Mouse (Mus musculus): ENCODE measurements around the gene Lbx1.

Gene Lbx1

GRCm38 (mm10) chr19:45221458-45221783, 14.2 kb downstream of the Lbx1 start:
- in situ Hi-C loops (cut with MboI, MseI) = loop anchor here (5.0 kb wide), 2 partner anchors 216 to 326 kb away; no protein-coding TSS in a partner anchor

- in situ Hi-C loops (cut with MboI, MseI) = loop anchor here (5.0 kb wide), 2 partner anchors 216 to 326 kb away; no protein-coding TSS in a partner anchor
Measured at GRCm38 (mm10) chr19:45220593-45221457, 14.8 kb downstream of the Lbx1 start.

- in situ Hi-C loops (cut with MboI, MseI) = loop anchor here in 1 of 2 experiments (5.0 kb wide), 1 partner anchor 331 kb away; no protein-coding TSS in a partner anchor
Measured at GRCm38 (mm10) chr19:45216240-45216639, 19.4 kb downstream of the Lbx1 start.

- in situ Hi-C loops (cut with MboI, MseI) = loop anchor here in 1 of 2 experiments (5.0 kb wide), 1 partner anchor 332 kb away; no protein-coding TSS in a partner anchor
Measured at GRCm38 (mm10) chr19:45215431-45215830, 20.2 kb downstream of the Lbx1 start.

- in situ Hi-C loops (cut with MboI, MseI) = loop anchor here (5.0 to 10.0 kb wide), 3 partner anchors 33 to 875 kb away; partner anchors contain the start of gene Scd4 (in 1 of the 2)
Measured at GRCm38 (mm10) chr19:45209776-45210422, 25.7 kb downstream of the Lbx1 start.

- in situ Hi-C loops (cut with MboI, MseI) = loop anchor here in 1 of 2 experiments (10.0 kb wide), 1 partner anchor 874 kb away; the partner anchor contains the start of gene Scd4
Measured at GRCm38 (mm10) chr19:45209191-45209590, 26.4 kb downstream of the Lbx1 start.

- in situ Hi-C loops (cut with MboI, MseI) = loop anchor here in 1 of 2 experiments (10.0 kb wide), 1 partner anchor 874 kb away; the partner anchor contains the start of gene Scd4
Measured at GRCm38 (mm10) chr19:45208438-45209060, 27.1 kb downstream of the Lbx1 start.

GRCm38 (mm10) chr19:45207662-45208437, 27.8 kb downstream of the Lbx1 start:
- in situ Hi-C loops (cut with MboI, MseI) = loop anchor here in 1 of 2 experiments (10.0 kb wide), 1 partner anchor 873 kb away; the partner anchor contains the start of gene Scd4

- in situ Hi-C loops (cut with MboI, MseI) = loop anchor here in 1 of 2 experiments (10.0 kb wide), 1 partner anchor 872 kb away; the partner anchor contains the start of gene Scd4
Measured at GRCm38 (mm10) chr19:45207153-45207552, 28.5 kb downstream of the Lbx1 start.

- in situ Hi-C loops (cut with MboI, MseI) = loop anchor here in 1 of 2 experiments (10.0 kb wide), 1 partner anchor 871 kb away; the partner anchor contains the start of gene Scd4
Measured at GRCm38 (mm10) chr19:45205311-45206105, 30.1 kb downstream of the Lbx1 start.

- in situ Hi-C loops (cut with MboI, MseI) = no loop called here
Measured at GRCm38 (mm10) chr19:45196967-45197366, 38.6 kb downstream of the Lbx1 start.

GRCm38 (mm10) chr19:45194651-45195050, 41.0 kb downstream of the Lbx1 start:
- in situ Hi-C loops (cut with MboI, MseI) = no loop called here

All from T-helper 17 cell (primary cell).